Comparison of ENCODE assay signal across 28 mouse cellular contexts in genomic region chrX:164197679-164198078, GRCm38 (mm10). TPM values are rescaled to one million over a fixed set of nuclear protein-coding genes. Genes with fewer than 3 reads are reported as not detected.
DNase-seq lines count a peak whose midpoint lies in the region; ATAC-seq and TF ChIP-seq lines count a peak whose summit lies in the region.
"Had no signal": no experiment of that assay in that cellular context is flagged by ENCODE, and none has a peak within 500 bp of the region (broad histone marks: within the 10 kb centered on the region; RNA-seq: fewer than 3 reads in every experiment).

No protein-coding gene starts in this region.

- H3K4me1 ChIP-seq in liver, embryonic 14.5 days (replicated peaks; ENCODE audit: control insufficient read depth in 2 of 2, insufficient read depth in 2 of 2, low read length in 1 of 2), result peaks cover 0 to 3% of the 10 kb centered on the region in 2 experiments; a peak in 2 of 4 replicates
- H3K4me1 ChIP-seq in hindbrain, postnatal 0 days (ENCODE audit: insufficient read depth, low read length), result no peaks in the 10 kb centered on the region
- H3K4me1 ChIP-seq: forebrain, embryonic 15.5 days; heart, embryonic 13.5 days; kidney, embryonic 15.5 days; limb, embryonic 13.5 days; midbrain, embryonic 12.5 days; neural tube, embryonic 13.5 days had no signal

- H3K27ac ChIP-seq in liver, embryonic 14.5 days, result no peak overlapping the region; the same call in 1 of the 2 replicates
- H3K27ac ChIP-seq in hindbrain, postnatal 0 days, result no peak overlapping the region
- H3K27ac ChIP-seq: forebrain, embryonic 15.5 days; heart, embryonic 13.5 days; hindbrain, embryonic 14.5 days; kidney, embryonic 15.5 days; limb, embryonic 13.5 days; midbrain, embryonic 12.5 days; neural tube, embryonic 13.5 days had no signal

- H3K36me3 ChIP-seq in liver, embryonic 14.5 days (replicated peaks; ENCODE audit: control insufficient read depth, insufficient read depth, low read depth), result no peaks in the 10 kb centered on the region
- H3K36me3 ChIP-seq in hindbrain, postnatal 0 days (ENCODE audit: insufficient read depth, low read length), result no peaks in the 10 kb centered on the region
- H3K36me3 ChIP-seq: forebrain, embryonic 15.5 days; heart, embryonic 13.5 days; kidney, embryonic 15.5 days; limb, embryonic 13.5 days; midbrain, embryonic 12.5 days; neural tube, embryonic 13.5 days had no signal

- no peak for TF ChIP-seq CTCF in liver, embryonic 14.5 days (IDR thresholded peaks at IDR 0.05; ENCODE audit: low read depth)
- no peak for TF ChIP-seq CTCF in hindbrain, postnatal 0 days (IDR thresholded peaks at IDR 0.05; ENCODE audit: low read depth)

- no peaks in the 10 kb centered on the region for H3K27me3 ChIP-seq in liver, embryonic 14.5 days (ENCODE audit: control insufficient read depth, insufficient read depth, low read length)
- H3K27me3 ChIP-seq in hindbrain, postnatal 0 days (ENCODE audit: insufficient read depth, low read length), result no peaks in the 10 kb centered on the region
- H3K27me3 ChIP-seq: forebrain, embryonic 15.5 days; heart, embryonic 13.5 days; midbrain, embryonic 12.5 days; neural tube, embryonic 13.5 days had no signal

- 35% methylated on average over 2 of the region's 2 CpGs for WGBS in liver, embryonic 14.5 days (ENCODE audit: insufficient replicate concordance)
- 75% methylated on average over 2 of the region's 2 CpGs for WGBS in hindbrain, postnatal 0 days

- H3K9ac ChIP-seq in liver, embryonic 14.5 days (replicated peaks), result no peak overlapping the region
- no peak overlapping the region for H3K9ac ChIP-seq in hindbrain, postnatal 0 days (replicated peaks; ENCODE audit: low read length)
- H3K9ac ChIP-seq: forebrain, embryonic 15.5 days; heart, embryonic 13.5 days; hindbrain, embryonic 14.5 days; kidney, embryonic 15.5 days; limb, embryonic 13.5 days; lung, embryonic 14.5 days; midbrain, embryonic 12.5 days; neural tube, embryonic 13.5 days had no signal

- no peaks in the 10 kb centered on the region for H3K9me3 ChIP-seq in liver, embryonic 14.5 days (ENCODE audit: control insufficient read depth, low read length)
- H3K9me3 ChIP-seq in hindbrain, postnatal 0 days (ENCODE audit: low read length), result no peaks in the 10 kb centered on the region
- H3K9me3 ChIP-seq: forebrain, embryonic 15.5 days; heart, embryonic 13.5 days; kidney, embryonic 15.5 days; limb, embryonic 13.5 days; midbrain, embryonic 12.5 days; neural tube, embryonic 13.5 days had no signal

- H3K4me2 ChIP-seq in liver, embryonic 14.5 days (ENCODE audit: low read depth), result no peak overlapping the region
- H3K4me2 ChIP-seq in hindbrain, postnatal 0 days (ENCODE audit: low read depth, low read length), result no peak overlapping the region
- H3K4me2 ChIP-seq: forebrain, embryonic 15.5 days; heart, embryonic 13.5 days; hindbrain, embryonic 14.5 days; kidney, embryonic 15.5 days; limb, embryonic 13.5 days; lung, embryonic 14.5 days; midbrain, embryonic 12.5 days; neural tube, embryonic 13.5 days had no signal

- DNase-seq in c-Kit-positive CD71-positive TER-119-negative erythroid progenitor cells, embryonic 14.5 days (ENCODE audit: low read depth), result peak; percentile 24
- DNase-seq in liver, embryonic 14.5 days (ENCODE audit: low read depth in 3 of 3, low spot score in 3 of 3), result peak; percentile 28 to 45 (median 41)
- DNase-seq in left cerebral cortex, postnatal 14 days (ENCODE audit: low spot score in 2 of 2), result no peak
- DNase-seq in hindbrain, postnatal 0 days (ENCODE audit: low spot score), result no peak
- no peak for DNase-seq in left cerebral cortex, postnatal 10 days (ENCODE audit: extremely low spot score in 1 of 2, low spot score in 2 of 2)
- DNase-seq in layer of hippocampus, postnatal 14 days (ENCODE audit: low spot score in 2 of 2), result no peak
- DNase-seq: adrenal gland, adult 8-10 months; B cell, adult 2 months; cerebellum, adult 11-12 months; cerebellum, postnatal 10 days; gastrocnemius, postnatal 10 days; heart, postnatal 10 days; kidney, adult 18-20 months; kidney, postnatal 25 days; lung, embryonic 14.5 days; thymus, postnatal 14 days had no signal

- peak; percentile 74 for TF ChIP-seq EP300 in liver, embryonic 14.5 days (IDR thresholded peaks at IDR 0.05; ENCODE audit: low read depth)

- peak; percentile 100 for ATAC-seq in erythroid progenitor cell, adult 5-6 weeks (replicated peaks; ENCODE audit: low FRiP score, poor library complexity, severe bottlenecking)
- ATAC-seq in liver, embryonic 14.5 days (ENCODE audit: insufficient read depth), result peak; percentile 95
- peak; percentile 100 for ATAC-seq in megakaryocyte-erythroid progenitor cell, adult 5-6 weeks (replicated peaks; ENCODE audit: low FRiP score, low TSS enrichment, poor library complexity, severe bottlenecking)
- no peak for ATAC-seq in hindbrain, postnatal 0 days
- ATAC-seq: forebrain, embryonic 15.5 days; inflammation-experienced regulatory T-cells, adult 6 months had no signal

- no peak overlapping the region for H3K4me3 ChIP-seq in liver, embryonic 14.5 days (ENCODE audit: insufficient read depth in 1 of 2, low read depth in 2 of 2, low read length in 2 of 2)
- H3K4me3 ChIP-seq in hindbrain, postnatal 0 days (ENCODE audit: low read length), result no peak overlapping the region
- H3K4me3 ChIP-seq: forebrain, embryonic 15.5 days; heart, embryonic 13.5 days; kidney, embryonic 15.5 days; limb, embryonic 13.5 days; midbrain, embryonic 12.5 days; neural tube, embryonic 13.5 days had no signal

- intact Hi-C loops in left cerebral cortex, postnatal 14 days (cut with DNase I), result no loop called here
- intact Hi-C loops in left cerebral cortex, postnatal 10 days (cut with DNase I), result no loop called here

RNA-seq across cellular contexts. Expression of gene Ace2, which starts 58.5 kb away (rescaled TPM):
- total RNA-seq in erythroid progenitor cell, adult 5-6 weeks (2015; ENCODE audit: low replicate concordance), result not detected in 2 replicates
- not detected in 2 replicates for total RNA-seq in erythroid progenitor cell, adult 5-6 weeks (2017; ENCODE audit: low replicate concordance)
- 0.01 TPM in 1 of 2 replicates, not detected in the other for polyA plus RNA-seq in liver, embryonic 14.5 days (2012; rRNA removed)
- polyA plus RNA-seq in liver, embryonic 14.5 days (2014; fragmentation: Nextera tagmentation; extraction: Ambion mirVana), result not detected in 2 replicates
- total RNA-seq in megakaryocyte-erythroid progenitor cell, adult 5-6 weeks (2014; fragmentation: Nextera tagmentation), result not detected in 2 replicates
- total RNA-seq in megakaryocyte-erythroid progenitor cell, adult 5-6 weeks (2017), result not detected in 2 replicates
- 1 to 10 TPM; 1.6 to 1.8 TPM for total RNA-seq in left cerebral cortex, postnatal 14 days (2021)
- 0.10 and 0.14 TPM in 2 replicates for total RNA-seq in hindbrain, postnatal 0 days (2014; rRNA removed)
- polyA plus RNA-seq in hindbrain, postnatal 0 days (2015; fragmentation: Nextera tagmentation; extraction: Ambion mirVana), result 1.3 and 1.6 TPM in 2 replicates
- total RNA-seq in left cerebral cortex, postnatal 10 days (2021), result 1 to 10 TPM in 1 of 2 experiments, under 1 TPM in 1; 0.91 to 1.0 TPM
- total RNA-seq in layer of hippocampus, postnatal 14 days (2021), result 1 to 10 TPM; 1.4 to 1.8 TPM
- total RNA-seq: hematopoietic stem cell, adult 5-6 weeks; megakaryocyte, adult 5-6 weeks had no signal
- polyA plus RNA-seq: inflammation-experienced regulatory T-cells, adult 6 months; midbrain, embryonic 12.5 days; neural tube, embryonic 13.5 days had no signal

Comparison
In these comparisons a context has a peak if more than half of its experiments do, and no peak if none do; other contexts are left out.
1. DNase-seq: peak in c-Kit-positive CD71-positive TER-119-negative erythroid progenitor cells, embryonic 14.5 days (single experiment) and liver, embryonic 14.5 days (3 of 3); none in left cerebral cortex, postnatal 14 days (0 of 2), hindbrain, postnatal 0 days (single experiment), left cerebral cortex, postnatal 10 days (0 of 2) and layer of hippocampus, postnatal 14 days (0 of 2).